Mouse (Mus musculus) erythroblast, embryonic 14.5 days (primary cell): ENCODE measurements around the gene Atf4.

Experiments
- GATA1 ChIP-seq: IDR thresholded peaks from 2 replicates; pipeline ENCODE4 v1.6.1; 2012; ENCODE audit warnings: low read length, inconsistent platforms, mixed read lengths
- TAL1 ChIP-seq: IDR thresholded peaks from 3 replicates; pipeline ENCODE4 v1.6.1; 2012; ENCODE audit warnings: low read length, inconsistent platforms, mixed read lengths

DNA sequence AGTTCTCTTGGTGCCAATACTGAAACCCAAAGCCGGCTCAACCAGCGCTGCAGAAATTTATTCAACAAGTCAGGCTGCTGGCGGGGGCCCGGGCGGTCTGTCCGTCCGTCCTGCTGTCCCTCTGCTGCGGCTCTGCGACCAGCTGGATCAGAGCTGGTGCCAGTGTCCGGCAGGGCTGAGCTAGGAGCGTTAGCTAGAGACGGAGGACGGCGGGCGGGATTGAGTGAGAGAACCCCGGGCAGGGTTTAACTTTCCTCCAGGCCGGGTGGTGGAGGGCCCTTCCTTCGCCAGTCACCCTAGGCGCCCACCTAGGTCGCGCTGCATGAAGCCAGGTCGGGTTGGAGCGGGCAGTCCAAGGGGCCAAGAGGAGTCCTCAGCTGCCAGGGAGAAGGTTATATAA lies 33.1 kb downstream of the Atf4 start:
- TF ChIP-seq GATA1 (no peak), TAL1 (no peak)
